Mouse (Mus musculus): ENCODE data around the gene Mkrn2os. TPM values are rescaled to one million over a fixed set of nuclear protein-coding genes. Genes with fewer than 3 reads are reported as not detected.
"Not testable (repeated sequence)": the region's sequence is repeated elsewhere in the genome, so short reads cannot be mapped to it uniquely, and the experiment has no call there.

Gene Mkrn2os
- not detected in 2 replicates for polyA plus RNA-seq (2011; ENCODE audit: insufficient read depth, insufficient read length, low read depth, missing spikeins)

- H3K9me3 ChIP-seq (replicated peaks; ENCODE audit: control insufficient read depth, insufficient read depth, low read length, poor library complexity, severe bottlenecking) = no peaks in the 10 kb centered on the region
- no peaks in the 10 kb centered on the region for H3K4me1 ChIP-seq (ENCODE audit: control insufficient read depth, insufficient read depth, low read length)
- H3K4me3 ChIP-seq (ENCODE audit: low read depth, low read length) = no peak within 1 kb of the TSS
- H3K36me3 ChIP-seq (ENCODE audit: control insufficient read depth, insufficient read depth, low read length, poor library complexity, severe bottlenecking) = no peaks in the 10 kb centered on the region
- H3K9ac ChIP-seq (ENCODE audit: low read depth, poor library complexity, severe bottlenecking) = no peak within 1 kb of the TSS
- no peaks in the 10 kb centered on the region for H3K27me3 ChIP-seq (ENCODE audit: control insufficient read depth, insufficient read depth, low read length, poor library complexity, severe bottlenecking)
- H3K27ac ChIP-seq (ENCODE audit: insufficient read depth, low read length) = no peak within 1 kb of the TSS
- TF ChIP-seq EP300 (IDR thresholded peaks at IDR 0.05; ENCODE audit: insufficient read depth, low read depth, low read length) = no peak
- TF ChIP-seq CTCF (IDR thresholded peaks at IDR 0.05; ENCODE audit: low read depth, low read length) = no peak
- TF ChIP-seq POLR2A (IDR thresholded peaks at IDR 0.05; ENCODE audit: insufficient read depth, low read length) = no peak
Measured at GRCm38 (mm10) chr6:115592458-115592857, at the start of gene Mkrn2os. Mkrn2os (minus strand) TSS chr6:115592576.

DNA sequence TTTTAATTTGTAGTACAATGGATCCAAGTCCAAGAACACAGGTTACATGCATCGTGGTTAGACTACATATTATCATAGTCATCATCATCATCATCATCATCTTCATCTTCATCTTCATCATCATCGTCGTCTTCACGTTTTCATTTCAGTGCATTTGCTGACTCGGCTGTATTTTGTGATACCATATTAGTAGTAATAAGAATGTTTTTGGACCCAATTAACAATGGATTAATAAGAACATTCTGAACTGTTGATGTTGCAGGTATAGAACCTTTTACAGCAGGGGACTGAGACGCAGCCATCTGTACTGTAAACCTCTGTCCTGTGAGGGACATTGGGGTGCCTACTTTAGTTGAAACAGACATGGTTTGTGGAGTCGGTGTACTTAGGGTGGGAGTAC, 45.8 kb upstream of the Mkrn2os start:
- H3K27ac ChIP-seq (ENCODE audit: insufficient read depth, low read length); H3K9me3 ChIP-seq (replicated peaks; ENCODE audit: control insufficient read depth, insufficient read depth, low read length, poor library complexity, severe bottlenecking); H3K4me1 ChIP-seq (ENCODE audit: control insufficient read depth, insufficient read depth, low read length); H3K9ac ChIP-seq (ENCODE audit: low read depth, poor library complexity, severe bottlenecking); H3K4me3 ChIP-seq (ENCODE audit: low read depth, low read length); H3K27me3 ChIP-seq (ENCODE audit: control insufficient read depth, insufficient read depth, low read length, poor library complexity, severe bottlenecking): not testable (repeated sequence)
- H3K36me3 ChIP-seq (ENCODE audit: control insufficient read depth, insufficient read depth, low read length, poor library complexity, severe bottlenecking) = peaks cover 33% of the 10 kb centered on the region

GRCm38 (mm10) chr6:115634015-115634414, 41.6 kb upstream of the Mkrn2os start:
- TF ChIP-seq POLR2A (IDR thresholded peaks at IDR 0.05; ENCODE audit: insufficient read depth, low read length) (no peak), CTCF (IDR thresholded peaks at IDR 0.05; ENCODE audit: low read depth, low read length) (no peak), EP300 (IDR thresholded peaks at IDR 0.05; ENCODE audit: insufficient read depth, low read depth, low read length) (no peak)

DNA sequence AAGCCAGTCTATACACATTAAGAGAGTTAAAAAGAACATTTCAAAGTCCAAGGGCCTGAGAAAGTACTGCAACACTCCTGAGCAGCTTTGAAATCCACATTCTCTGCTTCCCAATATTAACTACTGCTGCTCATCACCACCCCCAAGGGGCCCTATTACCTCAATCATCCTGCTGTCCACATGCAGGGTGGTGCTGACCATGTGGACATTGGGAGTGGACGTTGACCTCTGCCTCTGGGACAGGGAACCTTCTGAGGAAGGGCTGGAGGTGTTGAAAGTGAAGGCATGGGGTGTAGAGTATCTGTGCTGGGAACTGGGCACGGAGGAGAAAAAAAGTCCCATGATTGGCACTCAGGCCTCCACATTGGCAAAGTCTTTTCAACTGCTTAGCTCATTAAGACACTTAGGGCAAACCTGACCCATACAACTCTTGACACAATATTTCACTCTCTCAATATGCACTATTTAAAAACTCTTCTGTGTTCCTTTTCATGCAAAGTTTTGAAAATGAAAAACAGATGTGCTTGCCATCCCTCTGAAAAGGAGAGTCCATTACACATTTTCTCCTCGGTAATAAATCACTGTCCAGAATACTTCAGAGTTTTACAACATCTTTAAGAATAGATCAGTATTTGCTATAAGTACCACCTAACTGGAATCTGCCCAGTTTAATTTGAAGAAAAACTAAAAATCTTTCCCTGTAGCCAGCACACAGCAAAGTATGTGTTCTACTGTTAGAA, 38.9 kb upstream of the Mkrn2os start:
- TF ChIP-seq POLR2A (IDR thresholded peaks at IDR 0.05; ENCODE audit: insufficient read depth, low read length) (no peak), EP300 (IDR thresholded peaks at IDR 0.05; ENCODE audit: insufficient read depth, low read depth, low read length) (no peak), CTCF (IDR thresholded peaks at IDR 0.05; ENCODE audit: low read depth, low read length) (no peak)
- H3K9ac ChIP-seq (ENCODE audit: low read depth, poor library complexity, severe bottlenecking) = no peak overlapping the region
- H3K4me1 ChIP-seq (ENCODE audit: control insufficient read depth, insufficient read depth, low read length) = no peaks in the 10 kb centered on the region
- no peak overlapping the region for H3K4me3 ChIP-seq (ENCODE audit: low read depth, low read length)
- no peak overlapping the region for H3K27ac ChIP-seq (ENCODE audit: insufficient read depth, low read length)
- H3K27me3 ChIP-seq (ENCODE audit: control insufficient read depth, insufficient read depth, low read length, poor library complexity, severe bottlenecking) = no peaks in the 10 kb centered on the region
- H3K9me3 ChIP-seq (replicated peaks; ENCODE audit: control insufficient read depth, insufficient read depth, low read length, poor library complexity, severe bottlenecking) = no peaks in the 10 kb centered on the region
- H3K36me3 ChIP-seq (ENCODE audit: control insufficient read depth, insufficient read depth, low read length, poor library complexity, severe bottlenecking) = peaks cover 47% of the 10 kb centered on the region

More at GRCm38 (mm10) chr6:115634015-115634414, 41.6 kb upstream of the Mkrn2os start:
- H3K9me3 ChIP-seq (replicated peaks; ENCODE audit: control insufficient read depth, insufficient read depth, low read length, poor library complexity, severe bottlenecking) = no peaks in the 10 kb centered on the region
- no peaks in the 10 kb centered on the region for H3K27me3 ChIP-seq (ENCODE audit: control insufficient read depth, insufficient read depth, low read length, poor library complexity, severe bottlenecking)
- H3K9ac ChIP-seq (ENCODE audit: low read depth, poor library complexity, severe bottlenecking) = no peak overlapping the region
- H3K4me3 ChIP-seq (ENCODE audit: low read depth, low read length) = no peak overlapping the region
- no peak overlapping the region for H3K27ac ChIP-seq (ENCODE audit: insufficient read depth, low read length)
- H3K4me1 ChIP-seq (ENCODE audit: control insufficient read depth, insufficient read depth, low read length) = no peaks in the 10 kb centered on the region
- peaks cover 45% of the 10 kb centered on the region for H3K36me3 ChIP-seq (ENCODE audit: control insufficient read depth, insufficient read depth, low read length, poor library complexity, severe bottlenecking)

DNA sequence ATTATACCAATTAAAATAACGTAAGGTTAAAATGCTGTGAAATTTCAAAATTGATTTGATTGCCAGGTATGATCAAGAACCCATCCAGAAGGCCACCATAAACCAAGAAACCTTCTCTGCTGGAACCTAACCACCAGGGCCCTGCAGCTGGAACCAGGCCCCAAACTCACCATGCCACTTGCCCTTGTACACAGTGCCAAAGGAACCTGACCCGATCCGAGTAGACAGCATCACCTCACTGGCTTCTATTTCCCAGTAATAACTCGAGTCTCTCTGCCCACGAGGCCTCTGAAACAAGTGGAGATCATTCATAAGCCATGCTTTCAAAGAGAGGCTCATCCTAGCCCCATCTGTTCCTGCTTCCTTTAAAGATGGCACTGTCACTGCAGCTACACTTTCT, 33.7 kb upstream of the Mkrn2os start:
- no peaks in the 10 kb centered on the region for H3K9me3 ChIP-seq (replicated peaks; ENCODE audit: control insufficient read depth, insufficient read depth, low read length, poor library complexity, severe bottlenecking)
- no peaks in the 10 kb centered on the region for H3K4me1 ChIP-seq (ENCODE audit: control insufficient read depth, insufficient read depth, low read length)
- no peaks in the 10 kb centered on the region for H3K27me3 ChIP-seq (ENCODE audit: control insufficient read depth, insufficient read depth, low read length, poor library complexity, severe bottlenecking)
- no peak overlapping the region for H3K4me3 ChIP-seq (ENCODE audit: low read depth, low read length)
- TF ChIP-seq POLR2A (IDR thresholded peaks at IDR 0.05; ENCODE audit: insufficient read depth, low read length) = no peak
- no peak for TF ChIP-seq CTCF (IDR thresholded peaks at IDR 0.05; ENCODE audit: low read depth, low read length)
- TF ChIP-seq EP300 (IDR thresholded peaks at IDR 0.05; ENCODE audit: insufficient read depth, low read depth, low read length) = no peak
- no peak overlapping the region for H3K27ac ChIP-seq (ENCODE audit: insufficient read depth, low read length)
- H3K36me3 ChIP-seq (ENCODE audit: control insufficient read depth, insufficient read depth, low read length, poor library complexity, severe bottlenecking) = peaks cover 43% of the 10 kb centered on the region
- H3K9ac ChIP-seq (ENCODE audit: low read depth, poor library complexity, severe bottlenecking) = no peak overlapping the region

- Histone ChIP-seq H3K9ac (ENCODE audit: low read depth, poor library complexity, severe bottlenecking) (no peak overlapping the region), H3K9me3 (replicated peaks; ENCODE audit: control insufficient read depth, insufficient read depth, low read length, poor library complexity, severe bottlenecking) (no peaks in the 10 kb centered on the region), H3K36me3 (ENCODE audit: control insufficient read depth, insufficient read depth, low read length, poor library complexity, severe bottlenecking) (peaks cover 56% of the 10 kb centered on the region), H3K27ac (ENCODE audit: insufficient read depth, low read length) (no peak overlapping the region), H3K4me3 (ENCODE audit: low read depth, low read length) (no peak overlapping the region), H3K4me1 (ENCODE audit: control insufficient read depth, insufficient read depth, low read length) (no peaks in the 10 kb centered on the region), H3K27me3 (ENCODE audit: control insufficient read depth, insufficient read depth, low read length, poor library complexity, severe bottlenecking) (no peaks in the 10 kb centered on the region)
- TF ChIP-seq EP300 (IDR thresholded peaks at IDR 0.05; ENCODE audit: insufficient read depth, low read depth, low read length) = no peak
- TF ChIP-seq POLR2A (IDR thresholded peaks at IDR 0.05; ENCODE audit: insufficient read depth, low read length) = no peak
- TF ChIP-seq CTCF (IDR thresholded peaks at IDR 0.05; ENCODE audit: low read depth, low read length) = no peak
Measured at GRCm38 (mm10) chr6:115620942-115621341, 28.6 kb upstream of the Mkrn2os start.

Data from ES-Bruce4 (cell line).